Mouse (Mus musculus): Measurements from ENCODE around the gene Ackr1.

DNA sequence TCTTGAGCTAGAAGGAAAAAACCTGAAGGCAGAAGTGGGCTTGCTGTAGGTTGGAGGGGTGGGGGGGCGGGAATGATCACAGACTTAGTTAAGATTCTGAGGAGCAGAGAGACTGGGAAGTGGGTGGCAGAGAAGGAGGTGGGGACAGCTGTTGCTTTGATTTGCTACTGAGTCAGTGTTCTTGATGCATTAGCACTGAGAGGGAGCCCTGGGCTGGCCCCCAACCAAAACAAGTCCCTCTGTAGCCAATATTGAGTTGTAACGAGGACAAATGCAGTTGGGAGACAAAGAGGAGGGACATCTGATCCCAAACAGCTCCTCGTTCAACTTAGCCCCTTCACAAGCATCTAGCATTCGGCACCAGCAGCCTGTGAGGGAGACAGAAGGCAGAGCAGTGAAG lies 24.2 kb upstream of the Ackr1 start:
- TF ChIP-seq POLR2A (IDR thresholded peaks at IDR 0.05; ENCODE audit: extremely low read depth, insufficient read depth, low read length) (no peak), CTCF (IDR thresholded peaks at IDR 0.05; ENCODE audit: extremely low read depth, insufficient read depth, low read length) (no peak)

Data from cortical plate, adult 2 months (tissue).